Mouse (Mus musculus): ENCODE results near the gene H1f0. TPM values are rescaled to one million over a fixed set of nuclear protein-coding genes. Genes with fewer than 3 reads are reported as not detected.

Gene H1f0
- polyA plus RNA-seq, 1 experiment from 2014 or later: 546 TPM

GRCm38 (mm10) chr15:78990970-78991525, 37.2 kb upstream of the H1f0 start:
- no peak overlapping the region for H3K4me2 ChIP-seq
- H3K27ac ChIP-seq: no peak overlapping the region
- ATAC-seq (ENCODE audit: insufficient number of reproducible peaks, insufficient read depth, low FRiP score, low TSS enrichment, low read depth): no peak
- H3K9me3 ChIP-seq: no peaks in the 10 kb centered on the region
- peaks cover 28% of the 10 kb centered on the region for H3K4me1 ChIP-seq
- H3K9ac ChIP-seq: no peak overlapping the region; the same call in 1 of the 2 replicates
- 91% methylated on average over 25 of the region's 25 CpGs for WGBS
- peaks cover 89% of the 10 kb centered on the region for H3K36me3 ChIP-seq
- no peaks in the 10 kb centered on the region for H3K27me3 ChIP-seq
- no peak overlapping the region for H3K4me3 ChIP-seq

DNA sequence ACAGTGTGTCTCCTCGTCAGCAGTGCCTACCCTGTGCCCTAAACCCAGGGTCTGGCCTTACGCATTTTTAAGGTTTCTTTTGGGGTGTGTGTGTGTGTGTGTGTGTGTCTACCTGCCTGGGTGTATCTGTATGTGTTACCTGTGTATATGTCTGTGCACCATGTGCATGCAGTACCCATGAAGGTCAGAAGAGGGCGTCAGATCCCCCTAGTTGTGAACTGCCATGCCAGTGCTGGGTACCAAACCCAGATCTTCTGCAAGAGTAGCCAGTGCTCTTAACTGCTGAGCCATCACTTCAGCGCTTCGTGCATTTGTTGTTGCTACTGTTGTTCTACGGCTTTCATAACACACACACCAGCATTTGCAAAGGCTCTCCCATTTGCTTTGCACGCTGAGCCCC, 36.0 kb upstream of the H1f0 start:
- Histone ChIP-seq H3K27ac (no peak overlapping the region), H3K27me3 (no peaks in the 10 kb centered on the region), H3K4me2 (no peak overlapping the region), H3K36me3 (peaks cover 97% of the 10 kb centered on the region), H3K4me1 (peaks cover 16% of the 10 kb centered on the region), H3K4me3 (no peak overlapping the region), H3K9ac (no peak overlapping the region), H3K9me3 (no peaks in the 10 kb centered on the region)
- ATAC-seq (ENCODE audit: insufficient number of reproducible peaks, insufficient read depth, low FRiP score, low TSS enrichment, low read depth): no peak
- 92% methylated on average over 7 of the region's 7 CpGs for WGBS

GRCm38 (mm10) chr15:78992925-78993324, 35.3 kb upstream of the H1f0 start:
- H3K4me1 ChIP-seq: peaks cover 13% of the 10 kb centered on the region
- H3K9me3 ChIP-seq: no peaks in the 10 kb centered on the region
- no peak overlapping the region for H3K9ac ChIP-seq
- H3K36me3 ChIP-seq: peaks cover 98% of the 10 kb centered on the region
- no peaks in the 10 kb centered on the region for H3K27me3 ChIP-seq
- 96% methylated on average over 24 of the region's 24 CpGs for WGBS
- no peak overlapping the region for H3K4me2 ChIP-seq
- ATAC-seq (ENCODE audit: insufficient number of reproducible peaks, insufficient read depth, low FRiP score, low TSS enrichment, low read depth): no peak
- H3K27ac ChIP-seq: no peak overlapping the region
- H3K4me3 ChIP-seq: no peak overlapping the region

GRCm38 (mm10) chr15:78995916-78996315, 32.3 kb upstream of the H1f0 start:
- 90% methylated on average over 4 of the region's 4 CpGs for WGBS
- ATAC-seq (ENCODE audit: insufficient number of reproducible peaks, insufficient read depth, low FRiP score, low TSS enrichment, low read depth): no peak
- H3K27ac ChIP-seq: no peak overlapping the region
- no peaks in the 10 kb centered on the region for H3K9me3 ChIP-seq
- H3K4me2 ChIP-seq: no peak overlapping the region
- H3K4me1 ChIP-seq: peaks cover 9% of the 10 kb centered on the region
- no peak overlapping the region for H3K9ac ChIP-seq
- H3K36me3 ChIP-seq: peaks cover 98% of the 10 kb centered on the region
- H3K4me3 ChIP-seq: no peak overlapping the region
- H3K27me3 ChIP-seq: no peaks in the 10 kb centered on the region

DNA sequence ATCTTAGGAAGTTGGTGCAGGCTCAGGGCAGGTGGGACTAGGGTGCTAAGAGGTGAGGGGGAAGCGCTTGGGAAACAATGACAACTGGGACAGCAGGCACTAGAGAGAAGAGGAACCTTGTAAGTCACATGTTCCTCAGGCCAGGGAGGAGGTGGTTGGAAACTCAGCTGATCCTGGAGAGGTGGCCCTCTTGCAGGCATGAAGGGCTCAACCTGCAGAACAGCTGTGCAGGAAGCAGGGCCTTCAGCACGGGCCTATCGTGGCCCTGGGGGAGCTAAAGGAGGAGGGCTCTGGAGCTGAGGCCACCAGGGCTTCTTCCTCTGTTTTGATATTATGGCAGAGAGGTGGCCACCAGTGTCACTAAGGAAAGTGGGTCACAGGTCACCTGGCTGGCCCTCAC, 31.6 kb upstream of the H1f0 start:
- WGBS: 83% methylated on average over 3 of the region's 3 CpGs

GRCm38 (mm10) chr15:78998348-78998747, 29.9 kb upstream of the H1f0 start:
- H3K4me1 ChIP-seq: peaks cover 9% of the 10 kb centered on the region
- H3K9me3 ChIP-seq: no peaks in the 10 kb centered on the region
- peak overlapping the region; percentile 44 for H3K27ac ChIP-seq
- H3K36me3 ChIP-seq: peaks cover 98% of the 10 kb centered on the region
- no peak overlapping the region for H3K4me2 ChIP-seq
- peak overlapping the region; percentile 32; the same call in 1 of the 2 replicates for H3K9ac ChIP-seq
- ATAC-seq (ENCODE audit: insufficient number of reproducible peaks, insufficient read depth, low FRiP score, low TSS enrichment, low read depth): no peak
- no peak overlapping the region for H3K4me3 ChIP-seq
- WGBS: 45% methylated on average over 8 of the region's 8 CpGs
- H3K27me3 ChIP-seq: no peaks in the 10 kb centered on the region

More for the DNA sequence above, 31.6 kb upstream of the H1f0 start:
- Histone ChIP-seq H3K4me1 (peaks cover 9% of the 10 kb centered on the region), H3K36me3 (peaks cover 98% of the 10 kb centered on the region), H3K4me3 (no peak overlapping the region), H3K27me3 (no peaks in the 10 kb centered on the region), H3K9ac (no peak overlapping the region), H3K4me2 (no peak overlapping the region), H3K9me3 (no peaks in the 10 kb centered on the region), H3K27ac (no peak overlapping the region)
- ATAC-seq (ENCODE audit: insufficient number of reproducible peaks, insufficient read depth, low FRiP score, low TSS enrichment, low read depth): no peak

GRCm38 (mm10) chr15:78999586-78999985, 28.7 kb upstream of the H1f0 start:
- H3K36me3 ChIP-seq: peaks cover 98% of the 10 kb centered on the region
- H3K27me3 ChIP-seq: no peaks in the 10 kb centered on the region
- 86% methylated on average over 11 of the region's 11 CpGs for WGBS
- ATAC-seq (ENCODE audit: insufficient number of reproducible peaks, insufficient read depth, low FRiP score, low TSS enrichment, low read depth): no peak
- peaks cover 9% of the 10 kb centered on the region for H3K4me1 ChIP-seq
- no peak overlapping the region for H3K4me3 ChIP-seq
- H3K9me3 ChIP-seq: no peaks in the 10 kb centered on the region
- no peak overlapping the region for H3K4me2 ChIP-seq
- no peak overlapping the region for H3K27ac ChIP-seq
- 0 out of 2 replicates have a peak overlapping the region, but pooled peaks have one; percentile 11 for H3K9ac ChIP-seq

DNA sequence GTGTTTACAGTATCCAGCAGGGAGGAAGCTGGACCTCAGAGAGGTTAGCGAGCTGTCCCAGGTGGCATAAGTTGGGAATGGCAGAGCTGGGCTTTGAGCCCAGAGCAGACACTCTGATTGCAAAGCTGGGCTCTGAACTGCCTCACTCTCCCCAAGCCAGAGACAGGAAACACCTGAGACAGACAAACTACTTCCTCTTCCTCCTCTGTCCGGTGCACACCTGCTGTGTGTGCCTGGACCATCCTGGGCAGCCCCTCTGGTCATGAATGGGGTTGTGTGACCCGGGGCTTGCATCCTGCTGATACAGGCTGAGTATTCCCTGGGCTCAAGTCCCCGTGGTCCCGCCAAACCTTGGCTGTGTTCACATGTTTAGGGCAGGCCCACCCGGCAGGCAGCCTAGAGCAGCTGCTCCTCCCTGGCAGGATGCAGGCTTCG, 27.9 kb upstream of the H1f0 start:
- no peak overlapping the region for H3K9ac ChIP-seq
- no peak overlapping the region for H3K4me3 ChIP-seq
- H3K4me1 ChIP-seq: peaks cover 9% of the 10 kb centered on the region
- no peaks in the 10 kb centered on the region for H3K27me3 ChIP-seq
- H3K4me2 ChIP-seq: no peak overlapping the region
- H3K36me3 ChIP-seq: peaks cover 98% of the 10 kb centered on the region
- WGBS: 84% methylated on average over 7 of the region's 7 CpGs
- no peak overlapping the region for H3K27ac ChIP-seq
- ATAC-seq (ENCODE audit: insufficient number of reproducible peaks, insufficient read depth, low FRiP score, low TSS enrichment, low read depth): no peak
- H3K9me3 ChIP-seq: no peaks in the 10 kb centered on the region

DNA sequence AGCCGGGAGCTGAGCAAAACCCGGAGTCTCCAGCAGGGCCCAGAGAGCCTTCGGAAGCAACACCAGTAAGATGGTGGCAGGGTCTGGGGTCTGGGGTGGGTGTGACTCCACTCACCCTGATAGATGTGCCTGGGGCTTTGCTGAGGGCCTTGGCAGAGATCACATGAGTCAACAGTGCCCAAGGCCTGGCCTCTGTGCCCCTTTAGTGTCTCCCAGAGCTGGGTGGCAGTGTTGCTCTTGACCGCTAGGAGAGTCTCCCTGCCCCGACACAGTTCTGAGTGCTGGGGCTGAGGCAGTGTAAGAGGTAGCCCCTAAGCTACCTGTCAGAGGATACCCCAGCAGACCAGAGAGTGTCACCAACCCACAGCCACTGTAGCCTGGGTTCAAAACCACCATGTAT, 26.7 kb upstream of the H1f0 start:
- H3K9ac ChIP-seq: no peak overlapping the region
- H3K4me2 ChIP-seq: no peak overlapping the region
- H3K27me3 ChIP-seq: no peaks in the 10 kb centered on the region
- peaks cover 9% of the 10 kb centered on the region for H3K4me1 ChIP-seq
- ATAC-seq (ENCODE audit: insufficient number of reproducible peaks, insufficient read depth, low FRiP score, low TSS enrichment, low read depth): no peak
- no peak overlapping the region for H3K27ac ChIP-seq
- peaks cover 98% of the 10 kb centered on the region for H3K36me3 ChIP-seq
- H3K4me3 ChIP-seq: no peak overlapping the region
- no peaks in the 10 kb centered on the region for H3K9me3 ChIP-seq
- WGBS: 91% methylated on average over 5 of the region's 5 CpGs

DNA sequence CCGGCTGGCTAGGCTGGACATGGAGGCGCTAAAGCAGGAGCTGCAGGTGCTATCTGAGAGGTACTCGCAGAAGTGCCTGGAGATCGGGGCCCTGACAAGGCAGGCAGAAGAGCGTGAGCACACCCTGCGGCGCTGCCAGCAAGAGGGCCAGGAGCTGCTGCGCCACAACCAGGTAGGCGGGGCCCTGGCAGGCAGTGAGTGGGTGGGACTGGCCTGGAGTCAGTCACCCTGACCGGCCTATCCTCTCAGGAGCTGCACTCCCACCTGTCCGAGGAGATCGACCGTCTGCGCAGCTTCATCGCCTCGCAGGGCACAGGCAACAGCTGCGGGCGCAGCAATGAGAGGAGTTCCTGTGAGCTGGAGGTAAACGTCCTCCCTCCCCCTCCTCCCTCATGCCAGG, 26.2 kb upstream of the H1f0 start:
- no peak overlapping the region for H3K27ac ChIP-seq
- H3K4me1 ChIP-seq: peaks cover 9% of the 10 kb centered on the region
- 55% methylated on average over 19 of the region's 19 CpGs for WGBS
- ATAC-seq (ENCODE audit: insufficient number of reproducible peaks, insufficient read depth, low FRiP score, low TSS enrichment, low read depth): no peak
- no peaks in the 10 kb centered on the region for H3K9me3 ChIP-seq
- H3K4me3 ChIP-seq: no peak overlapping the region
- H3K27me3 ChIP-seq: no peaks in the 10 kb centered on the region
- no peak overlapping the region for H3K4me2 ChIP-seq
- no peak overlapping the region for H3K9ac ChIP-seq
- peaks cover 98% of the 10 kb centered on the region for H3K36me3 ChIP-seq

- no peaks in the 10 kb centered on the region for H3K9me3 ChIP-seq
- peaks cover 96% of the 10 kb centered on the region for H3K36me3 ChIP-seq
- H3K27ac ChIP-seq: no peak overlapping the region
- no peak overlapping the region for H3K4me3 ChIP-seq
- no peaks in the 10 kb centered on the region for H3K27me3 ChIP-seq
- no peak overlapping the region for H3K4me2 ChIP-seq
- no peak for ATAC-seq (ENCODE audit: insufficient number of reproducible peaks, insufficient read depth, low FRiP score, low TSS enrichment, low read depth)
- 92% methylated on average over 3 of the region's 3 CpGs for WGBS
- H3K4me1 ChIP-seq: peaks cover 5% of the 10 kb centered on the region
- no peak overlapping the region for H3K9ac ChIP-seq
Observed at GRCm38 (mm10) chr15:79003079-79003478, 25.2 kb upstream of the H1f0 start.

DNA sequence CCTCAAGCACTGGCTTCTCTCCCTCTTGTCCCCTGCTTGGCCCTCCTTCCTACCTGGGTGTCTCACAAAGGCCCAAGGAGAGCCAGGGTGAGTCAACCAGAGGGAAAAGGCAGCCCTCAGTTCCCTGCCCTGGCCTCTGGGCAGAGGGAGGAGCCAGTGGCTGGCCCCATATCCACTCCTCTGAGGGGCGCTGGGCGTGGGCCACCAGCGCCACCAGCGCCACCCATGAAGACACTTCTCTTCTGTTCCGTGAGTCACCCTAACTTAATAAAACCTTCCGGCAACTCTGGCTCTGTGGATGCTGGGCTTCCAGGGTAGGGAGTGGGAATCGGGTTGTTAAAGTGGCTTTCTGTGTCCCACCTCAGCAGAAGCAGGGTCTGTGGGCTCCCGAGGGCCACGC, 22.7 kb upstream of the H1f0 start:
- 84% methylated on average over 9 of the region's 9 CpGs for WGBS
- no peaks in the 10 kb centered on the region for H3K27me3 ChIP-seq
- no peak overlapping the region for H3K4me2 ChIP-seq
- no peak overlapping the region for H3K4me3 ChIP-seq
- H3K9ac ChIP-seq: no peak overlapping the region
- peaks cover 77% of the 10 kb centered on the region for H3K36me3 ChIP-seq
- H3K4me1 ChIP-seq: no peaks in the 10 kb centered on the region
- ATAC-seq (ENCODE audit: insufficient number of reproducible peaks, insufficient read depth, low FRiP score, low TSS enrichment, low read depth): no peak
- no peak overlapping the region for H3K27ac ChIP-seq
- H3K9me3 ChIP-seq: no peaks in the 10 kb centered on the region

Data from embryonic facial prominence, embryonic 13.5 days (tissue).